Mouse (Mus musculus): Measurements from ENCODE around the gene Ldb3. TPM values are rescaled to one million over a fixed set of nuclear protein-coding genes. Genes with fewer than 3 reads are reported as not detected.

Ldb3 gene
- polyA plus RNA-seq, 1 experiment from 2014 or later = 300 TPM

DNA sequence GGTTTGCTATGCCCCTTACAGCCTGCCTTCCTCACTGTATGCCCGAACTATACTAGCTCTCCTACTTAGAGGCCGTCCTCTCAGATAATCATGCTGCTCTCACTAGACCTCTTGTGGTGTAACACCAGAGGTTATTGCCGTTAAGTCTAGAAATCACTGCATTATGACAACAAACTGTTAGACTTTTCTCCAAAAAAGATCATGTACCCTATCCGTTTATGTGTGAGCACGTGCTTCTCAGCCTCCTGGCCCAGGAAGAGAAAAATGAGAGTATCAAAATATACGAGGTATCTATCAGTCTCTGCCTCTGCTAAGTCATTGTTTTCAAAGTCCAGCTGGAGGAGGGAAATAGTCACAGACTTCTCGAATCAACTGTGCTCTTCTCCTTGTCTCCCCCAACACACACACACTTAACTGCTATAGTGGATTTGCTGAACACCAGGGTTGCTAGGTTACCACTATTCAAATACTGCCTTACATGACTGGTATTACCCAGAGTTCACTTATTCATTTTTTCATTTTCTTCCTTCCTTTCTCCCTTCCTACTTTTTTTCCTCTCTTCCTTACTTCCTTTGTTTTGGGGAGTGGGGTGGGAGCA lies 79.5 kb downstream of the Ldb3 start:
- H3K9me3 ChIP-seq (replicated peaks) = no peaks in the 10 kb centered on the region
- H3K4me1 ChIP-seq (replicated peaks) = peaks cover 36% of the 10 kb centered on the region
- 29% methylated on average over 7 of the region's 7 CpGs for WGBS
- H3K4me3 ChIP-seq = no peak overlapping the region
- no peak overlapping the region; the same call in 1 of the 2 replicates for H3K27ac ChIP-seq
- H3K9ac ChIP-seq = no peak overlapping the region
- peaks cover 6% of the 10 kb centered on the region; the same call in 1 of the 2 replicates for H3K27me3 ChIP-seq
- no peak overlapping the region for H3K4me2 ChIP-seq
- H3K36me3 ChIP-seq = no peaks in the 10 kb centered on the region
- ATAC-seq (replicated peaks; ENCODE audit: insufficient number of reproducible peaks, insufficient read depth, low FRiP score, low read depth) = no peak

DNA sequence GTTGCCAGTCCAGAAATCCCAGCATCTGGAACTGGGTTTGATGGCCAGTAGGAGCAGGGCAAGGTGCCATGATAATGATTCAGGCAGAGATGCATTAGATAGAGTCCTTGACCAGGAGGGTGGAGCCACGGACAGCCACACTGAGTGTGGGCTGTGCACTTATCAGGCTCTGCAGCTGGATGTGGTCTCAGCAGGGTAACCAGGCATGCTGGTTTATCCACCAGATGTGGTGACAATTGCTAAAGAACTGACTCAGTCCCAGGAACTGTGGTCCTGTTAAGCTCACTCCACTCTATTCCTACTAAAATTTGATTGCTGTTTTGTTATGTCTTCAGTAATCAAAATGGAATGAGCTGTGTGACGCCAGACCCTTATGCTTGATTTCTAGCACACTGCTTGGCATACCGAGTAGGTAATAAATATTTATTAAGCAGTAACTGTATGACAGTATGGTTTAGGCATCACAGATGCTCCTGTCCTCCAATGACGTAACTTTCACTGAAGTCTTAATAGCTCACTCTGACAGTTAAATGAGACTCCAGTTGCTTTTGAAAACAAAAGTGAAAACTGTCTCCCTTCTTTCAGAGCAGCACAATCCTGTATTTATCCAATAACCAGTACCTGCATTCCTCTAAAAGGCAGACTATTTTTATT lies 80.2 kb downstream of the Ldb3 start:
- no peak for ATAC-seq (replicated peaks; ENCODE audit: insufficient number of reproducible peaks, insufficient read depth, low FRiP score, low read depth)
- Histone ChIP-seq H3K9me3 (replicated peaks) (no peaks in the 10 kb centered on the region), H3K4me2 (no peak overlapping the region), H3K27ac (no peak overlapping the region; the same call in 1 of the 2 replicates), H3K4me1 (replicated peaks) (peaks cover 41% of the 10 kb centered on the region), H3K36me3 (no peaks in the 10 kb centered on the region), H3K4me3 (no peak overlapping the region), H3K27me3 (peaks cover 6% of the 10 kb centered on the region; the same call in 1 of the 2 replicates), H3K9ac (no peak overlapping the region)
- WGBS = 41% methylated on average over 4 of the region's 4 CpGs

DNA sequence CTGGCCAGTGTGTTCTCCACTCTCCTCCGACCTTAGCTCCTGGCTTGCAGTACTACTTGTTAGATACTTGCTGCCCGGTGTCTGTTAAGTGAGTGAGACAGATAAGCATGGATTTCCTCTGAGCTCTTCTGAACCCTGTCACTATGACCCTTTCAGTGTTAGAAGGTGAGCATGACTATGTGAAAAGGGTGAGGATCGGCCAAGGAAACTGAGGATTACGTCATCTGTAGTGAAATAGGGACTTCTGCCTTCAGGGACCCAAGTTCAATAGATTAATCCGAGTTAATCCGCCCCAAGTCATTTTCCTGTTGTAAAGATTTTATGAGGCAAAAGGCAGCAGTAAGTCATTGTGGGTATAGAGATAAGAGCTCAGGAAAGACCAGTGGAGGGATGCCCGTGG lies 83.2 kb downstream of the Ldb3 start:
- whole genome bisulfite sequencing = 37% methylated on average over 7 of the region's 7 CpGs
- ATAC-seq (replicated peaks; ENCODE audit: insufficient number of reproducible peaks, insufficient read depth, low FRiP score, low read depth) = no peak
- Histone ChIP-seq H3K27me3 (peaks cover 6% of the 10 kb centered on the region; the same call in 1 of the 2 replicates), H3K36me3 (no peaks in the 10 kb centered on the region), H3K27ac (peak overlapping the region; percentile 61), H3K4me2 (no peak overlapping the region), H3K4me1 (replicated peaks) (peaks cover 43% of the 10 kb centered on the region), H3K9ac (no peak overlapping the region), H3K9me3 (replicated peaks) (no peaks in the 10 kb centered on the region), H3K4me3 (no peak overlapping the region)

DNA sequence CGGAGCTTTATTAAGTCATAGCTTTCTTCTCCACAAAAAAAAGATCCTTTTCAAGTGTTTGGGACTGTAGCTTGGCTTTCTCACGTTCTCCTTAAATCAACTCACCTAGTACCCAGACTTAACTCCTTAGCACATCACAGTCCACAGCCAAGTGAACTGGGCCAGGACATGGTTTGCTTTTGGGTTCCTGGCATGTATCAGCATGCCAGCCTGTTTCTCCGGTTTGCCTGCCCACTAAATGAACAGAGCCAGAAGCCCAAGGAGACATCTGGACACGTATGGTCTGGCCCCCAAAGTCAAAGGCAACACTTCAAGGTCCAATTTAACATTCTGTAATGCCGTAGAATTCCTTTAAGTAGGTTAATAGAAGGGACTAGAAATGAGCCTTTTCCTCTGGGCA lies 84.1 kb downstream of the Ldb3 start:
- no peak for ATAC-seq (replicated peaks; ENCODE audit: insufficient number of reproducible peaks, insufficient read depth, low FRiP score, low read depth)

DNA sequence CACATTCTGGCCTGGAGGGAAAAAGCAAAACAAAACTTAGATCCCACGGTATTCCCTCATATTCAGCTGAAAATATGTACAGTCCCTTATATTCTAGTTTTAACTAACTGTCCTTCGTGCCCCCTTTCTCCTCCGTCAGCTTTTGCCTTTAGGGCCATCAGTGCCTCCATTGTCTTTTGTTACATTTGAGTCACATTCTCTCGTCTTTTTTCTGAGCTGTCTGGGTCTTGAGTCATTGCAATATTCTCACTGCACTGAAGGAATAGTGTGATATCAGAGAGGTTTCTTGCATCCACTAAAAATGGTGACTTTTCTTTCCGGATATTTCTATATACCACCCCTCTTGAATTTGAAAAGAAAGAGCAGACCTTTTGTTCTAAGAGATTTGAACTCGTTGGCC lies 84.7 kb downstream of the Ldb3 start:
- H3K9ac ChIP-seq = no peak overlapping the region
- H3K27ac ChIP-seq = peak overlapping the region; percentile 99
- 61% methylated on average over 6 of the region's 6 CpGs for WGBS

More for the DNA sequence above, 84.1 kb downstream of the Ldb3 start:
- H3K9ac ChIP-seq = no peak overlapping the region
- H3K4me2 ChIP-seq = no peak overlapping the region
- no peak overlapping the region for H3K27ac ChIP-seq
- 74% methylated on average over 5 of the region's 5 CpGs for WGBS
- no peaks in the 10 kb centered on the region for H3K36me3 ChIP-seq
- peaks cover 52% of the 10 kb centered on the region for H3K4me1 ChIP-seq (replicated peaks)
- H3K9me3 ChIP-seq (replicated peaks) = no peaks in the 10 kb centered on the region
- H3K27me3 ChIP-seq = peaks cover 6% of the 10 kb centered on the region; the same call in 1 of the 2 replicates
- H3K4me3 ChIP-seq = no peak overlapping the region

DNA sequence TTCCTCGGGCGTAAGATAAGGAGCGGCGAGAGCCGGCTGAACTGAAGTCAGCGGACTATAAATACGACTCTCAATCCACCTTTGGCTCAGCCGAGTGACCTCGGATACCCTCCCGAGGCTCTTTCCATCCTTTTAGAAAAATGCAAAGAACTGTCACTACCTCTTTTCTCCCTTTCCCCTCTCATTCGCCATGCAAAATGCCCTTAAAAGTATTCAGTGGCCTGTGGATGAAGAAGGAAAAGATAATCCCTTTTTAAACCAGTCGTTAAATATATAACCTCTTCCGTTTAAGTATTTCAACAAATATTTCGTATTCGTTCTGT lies 85.2 kb downstream of the Ldb3 start, which contains the start of gene Bmpr1a:
Gene Bmpr1a, minus strand, starts transcription at position 17 of the 323 bp plus-strand sequence.
- Histone ChIP-seq H3K4me2 (peak within 1 kb of the TSS; percentile 71), H3K4me3 (peak within 1 kb of the TSS; percentile 78), H3K4me1 (replicated peaks) (peaks cover 56% of the 10 kb centered on the region), H3K9ac (peak within 1 kb of the TSS; percentile 99), H3K27ac (peak within 1 kb of the TSS; percentile 99), H3K36me3 (no peaks in the 10 kb centered on the region), H3K9me3 (replicated peaks) (no peaks in the 10 kb centered on the region), H3K27me3 (peaks cover 6% of the 10 kb centered on the region; the same call in 1 of the 2 replicates)
- no peak; the same call in 1 of the 2 replicates for ATAC-seq (replicated peaks; ENCODE audit: insufficient number of reproducible peaks, insufficient read depth, low FRiP score, low read depth)
- WGBS = 10% methylated on average over 15 of the region's 15 CpGs

More for the DNA sequence above, 84.7 kb downstream of the Ldb3 start:
- Histone ChIP-seq H3K9me3 (replicated peaks) (no peaks in the 10 kb centered on the region), H3K4me1 (replicated peaks) (peaks cover 55% of the 10 kb centered on the region), H3K36me3 (no peaks in the 10 kb centered on the region), H3K27me3 (peaks cover 6% of the 10 kb centered on the region; the same call in 1 of the 2 replicates), H3K4me2 (peak overlapping the region; percentile 71; the same call in 1 of the 2 replicates), H3K4me3 (no peak overlapping the region)
- ATAC-seq (replicated peaks; ENCODE audit: insufficient number of reproducible peaks, insufficient read depth, low FRiP score, low read depth) = no peak

DNA sequence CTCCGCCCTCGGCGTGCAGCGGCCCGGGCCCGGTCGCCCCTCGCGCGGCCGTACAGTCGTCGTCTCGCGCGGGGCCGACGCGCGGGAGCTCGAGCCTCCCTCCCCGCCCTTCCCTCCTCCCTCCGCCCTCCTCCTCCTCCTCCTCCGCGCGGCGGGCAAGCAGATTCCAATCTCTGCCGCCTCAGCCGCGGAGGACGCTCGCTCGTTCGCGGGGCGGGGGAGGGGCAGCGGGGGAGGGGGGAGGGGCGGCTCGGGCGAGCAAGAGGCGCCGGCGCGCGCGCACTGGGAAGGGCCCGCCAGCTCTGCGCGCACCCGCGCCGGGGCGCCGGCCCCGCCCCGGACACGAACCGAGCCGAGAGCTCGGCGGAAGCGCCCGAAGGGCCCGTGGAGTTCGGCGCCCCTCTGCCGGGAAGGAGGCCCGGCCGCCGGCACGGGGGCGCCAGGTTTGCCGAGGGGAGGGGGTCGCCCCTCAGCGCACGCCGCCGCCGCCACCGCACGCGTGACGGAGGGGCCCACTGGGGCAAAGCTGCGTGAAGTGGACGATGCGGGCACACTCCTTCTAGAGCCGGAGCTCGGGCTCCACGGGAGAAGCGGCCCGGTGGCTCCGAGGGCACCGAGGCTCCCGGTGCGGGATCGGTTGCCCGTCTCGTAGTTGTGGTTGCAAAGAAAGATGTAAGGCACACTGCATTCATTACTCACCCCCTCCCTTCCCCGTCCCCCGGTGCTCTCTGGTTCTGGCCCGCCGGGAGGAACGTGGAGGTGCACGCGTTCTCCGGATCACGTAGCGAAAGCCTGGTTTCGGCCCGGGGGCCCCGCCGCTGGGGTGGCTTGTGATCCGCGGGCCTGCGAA lies 85.8 kb downstream of the Ldb3 start:
- peaks cover 57% of the 10 kb centered on the region for H3K4me1 ChIP-seq (replicated peaks)

DNA sequence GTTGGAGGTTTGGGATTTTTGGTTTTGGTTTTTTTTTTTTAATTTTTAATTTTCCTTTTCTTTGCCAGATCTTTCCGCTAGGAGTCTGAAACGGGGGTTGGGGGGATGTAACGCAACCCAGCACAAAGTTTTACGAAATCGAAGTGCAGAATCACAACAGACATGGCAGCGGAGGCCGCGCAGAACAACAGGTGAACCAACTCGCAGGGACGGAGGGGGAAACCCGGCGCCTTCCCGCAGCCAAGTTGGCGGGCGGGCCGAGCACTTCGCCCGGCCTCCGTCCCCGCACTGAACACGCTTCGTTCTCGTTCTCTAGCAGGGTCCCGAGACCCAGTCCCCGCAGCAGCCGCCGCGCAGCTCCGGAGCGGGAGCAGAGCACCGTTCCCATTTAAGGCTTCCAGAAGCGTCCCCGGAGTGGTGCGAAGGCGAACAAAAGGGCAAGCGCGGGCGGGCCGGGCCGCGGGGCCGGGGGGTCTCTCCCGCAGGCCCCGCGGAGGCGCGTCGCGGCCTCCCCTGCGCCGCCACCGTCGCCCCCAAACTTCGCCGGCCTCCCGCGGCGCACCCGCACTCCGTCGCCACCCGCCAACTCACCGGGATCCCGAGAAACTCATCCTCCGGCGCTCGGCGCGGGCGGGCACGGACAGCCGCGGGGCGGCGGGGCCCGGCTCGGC lies 86.5 kb downstream of the Ldb3 start:
- peak; percentile 19 for ATAC-seq (replicated peaks; ENCODE audit: insufficient number of reproducible peaks, insufficient read depth, low FRiP score, low read depth)
- Histone ChIP-seq H3K27ac (peak overlapping the region; percentile 99), H3K36me3 (no peaks in the 10 kb centered on the region), H3K4me1 (replicated peaks) (peaks cover 63% of the 10 kb centered on the region), H3K4me2 (peak overlapping the region; percentile 71), H3K9ac (peak overlapping the region; percentile 99), H3K27me3 (peaks cover 6% of the 10 kb centered on the region; the same call in 1 of the 2 replicates), H3K4me3 (peak overlapping the region; percentile 78), H3K9me3 (replicated peaks) (no peaks in the 10 kb centered on the region)
- WGBS = under 1% methylated on average over 76 of the region's 77 CpGs

More for the DNA sequence above, 85.8 kb downstream of the Ldb3 start:
- H3K27me3 ChIP-seq = peaks cover 6% of the 10 kb centered on the region; the same call in 1 of the 2 replicates
- peak overlapping the region; percentile 99 for H3K9ac ChIP-seq
- H3K27ac ChIP-seq = peak overlapping the region; percentile 99
- peak overlapping the region; percentile 71 for H3K4me2 ChIP-seq
- H3K4me3 ChIP-seq = peak overlapping the region; percentile 78
- WGBS = under 1% methylated on average over 68 of the region's 115 CpGs
- H3K36me3 ChIP-seq = no peaks in the 10 kb centered on the region
- peak; percentile 87 for ATAC-seq (replicated peaks; ENCODE audit: insufficient number of reproducible peaks, insufficient read depth, low FRiP score, low read depth)
- H3K9me3 ChIP-seq (replicated peaks) = no peaks in the 10 kb centered on the region

DNA sequence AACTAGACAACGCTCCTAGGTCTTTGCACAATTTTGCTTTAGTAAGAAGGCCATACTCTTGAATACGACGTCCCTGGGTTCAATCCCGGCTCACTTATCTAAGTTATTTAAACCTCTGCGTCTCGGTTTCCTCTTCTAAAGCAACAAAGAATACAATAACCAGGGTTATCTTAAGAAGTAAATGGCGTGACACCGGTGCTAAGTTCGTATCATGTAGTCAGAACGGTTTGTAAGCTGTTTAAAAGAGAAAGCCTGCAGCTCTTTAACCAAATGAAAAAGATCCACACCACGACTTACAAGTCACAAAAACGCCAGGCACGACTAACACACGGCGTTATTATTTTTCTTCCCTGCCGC lies 87.1 kb downstream of the Ldb3 start:
- Histone ChIP-seq H3K4me2 (peak overlapping the region; percentile 71), H3K9ac (peak overlapping the region; percentile 99), H3K4me3 (peak overlapping the region; percentile 78), H3K27me3 (peaks cover 4% of the 10 kb centered on the region; the same call in 1 of the 2 replicates), H3K36me3 (no peaks in the 10 kb centered on the region), H3K9me3 (replicated peaks) (no peaks in the 10 kb centered on the region), H3K4me1 (replicated peaks) (peaks cover 64% of the 10 kb centered on the region), H3K27ac (peak overlapping the region; percentile 99)
- ATAC-seq (replicated peaks; ENCODE audit: insufficient number of reproducible peaks, insufficient read depth, low FRiP score, low read depth) = no peak
- WGBS = under 1% methylated on average over 16 of the region's 16 CpGs

DNA sequence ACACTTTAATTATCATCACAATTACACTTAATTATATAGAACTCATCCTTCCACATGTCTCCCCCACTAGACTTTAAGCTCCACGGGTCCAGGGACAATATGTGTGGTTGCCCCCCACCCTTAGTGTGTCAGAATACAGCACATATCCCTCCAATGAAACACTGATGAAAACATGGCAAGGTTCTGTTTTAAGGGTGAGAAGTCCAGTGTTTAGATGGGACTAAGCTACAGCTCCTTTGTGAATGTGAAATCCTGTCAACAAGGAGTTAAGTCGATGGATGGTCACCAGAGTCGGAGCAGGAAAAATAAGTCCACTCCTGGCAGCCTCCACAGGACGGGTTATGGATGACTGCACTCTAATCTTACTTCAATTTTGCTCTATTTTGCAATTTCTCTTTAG lies 88.2 kb downstream of the Ldb3 start:
- H3K4me3 ChIP-seq = peak overlapping the region; percentile 78
- H3K4me2 ChIP-seq = peak overlapping the region; percentile 71
- H3K9ac ChIP-seq = peak overlapping the region; percentile 32
- no peaks in the 10 kb centered on the region for H3K36me3 ChIP-seq
- WGBS = 6% methylated on average over 4 of the region's 4 CpGs
- H3K27ac ChIP-seq = 0 out of 2 replicates have a peak overlapping the region, but pooled peaks have one; percentile 20
- peaks cover 64% of the 10 kb centered on the region for H3K4me1 ChIP-seq (replicated peaks)
- ATAC-seq (replicated peaks; ENCODE audit: insufficient number of reproducible peaks, insufficient read depth, low FRiP score, low read depth) = no peak
- no peaks in the 10 kb centered on the region for H3K9me3 ChIP-seq (replicated peaks)
- H3K27me3 ChIP-seq = no peaks in the 10 kb centered on the region

Data from heart, embryonic 15.5 days (tissue).